Mouse (Mus musculus) cerebellum, postnatal 14 days (tissue): ENCODE measurements around the gene Ppm1h.
A peak's percentile ranks its signal among the peaks of the same experiment; 100 is the strongest.
"Not testable (repeated sequence)": the region's sequence is repeated elsewhere in the genome, so short reads cannot be mapped to it uniquely, and the experiment has no call there.

Experiments used
- DNase-seq, 2 experiments: peaks; one replicate each; pipeline ENCODE4 v3.0.0; 2021; ENCODE audit warnings: mixed read lengths in 2 of 2

The Ppm1h gene

DNA sequence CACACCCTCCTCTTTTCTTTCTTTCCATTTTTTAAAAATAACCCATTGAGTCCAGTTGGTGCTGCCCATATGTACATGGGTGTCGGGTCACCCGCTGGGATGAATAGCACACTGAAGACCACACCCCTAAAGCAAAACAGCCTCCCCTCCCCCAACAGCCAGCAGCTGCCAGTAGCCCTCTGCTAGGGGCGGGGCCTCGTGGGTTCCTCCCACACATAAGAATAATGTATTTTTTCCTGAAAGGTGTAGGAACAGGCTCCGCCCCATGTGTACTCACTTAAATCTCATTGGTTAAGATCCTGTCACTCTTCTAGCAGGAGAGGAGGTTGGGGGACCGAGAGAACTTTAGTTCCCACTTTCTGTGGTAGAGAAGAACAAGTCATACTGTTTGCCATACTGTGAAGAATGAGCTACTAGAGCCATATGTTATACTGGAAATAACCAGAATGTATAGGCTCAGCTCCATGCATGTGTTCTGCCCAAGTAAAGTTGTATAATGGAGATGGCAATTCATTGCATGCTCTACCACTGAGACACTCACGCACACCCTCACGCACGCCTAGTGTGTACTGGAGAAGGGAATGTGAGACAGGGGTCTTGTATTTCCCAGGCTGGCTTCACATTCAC lies 231.0 kb downstream of the Ppm1h start:
- DNase-seq: no peak

GRCm38 (mm10) chr10:122910798-122911225 lies 232.2 kb downstream of the Ppm1h start:
- no peak for DNase-seq

DNA sequence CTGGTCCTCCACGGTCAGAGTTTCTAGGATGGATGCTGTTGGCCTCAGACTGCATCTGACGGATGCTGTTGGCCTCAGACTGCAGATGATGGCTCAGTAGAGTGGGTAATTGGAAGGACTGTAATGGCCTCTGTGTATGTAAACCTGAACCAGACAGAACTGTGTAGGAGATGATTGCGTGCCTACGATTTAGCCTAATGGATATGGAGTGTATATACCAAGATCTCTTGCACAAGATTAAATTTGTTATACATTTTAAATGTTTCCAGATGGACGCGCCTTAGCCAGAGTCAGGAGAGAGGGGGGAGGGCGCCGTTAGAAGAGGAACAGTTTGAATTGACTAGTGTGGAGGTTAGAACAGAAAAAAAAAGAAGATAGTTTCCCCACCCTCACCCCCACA lies 233.1 kb downstream of the Ppm1h start:
- no peak for DNase-seq

DNA sequence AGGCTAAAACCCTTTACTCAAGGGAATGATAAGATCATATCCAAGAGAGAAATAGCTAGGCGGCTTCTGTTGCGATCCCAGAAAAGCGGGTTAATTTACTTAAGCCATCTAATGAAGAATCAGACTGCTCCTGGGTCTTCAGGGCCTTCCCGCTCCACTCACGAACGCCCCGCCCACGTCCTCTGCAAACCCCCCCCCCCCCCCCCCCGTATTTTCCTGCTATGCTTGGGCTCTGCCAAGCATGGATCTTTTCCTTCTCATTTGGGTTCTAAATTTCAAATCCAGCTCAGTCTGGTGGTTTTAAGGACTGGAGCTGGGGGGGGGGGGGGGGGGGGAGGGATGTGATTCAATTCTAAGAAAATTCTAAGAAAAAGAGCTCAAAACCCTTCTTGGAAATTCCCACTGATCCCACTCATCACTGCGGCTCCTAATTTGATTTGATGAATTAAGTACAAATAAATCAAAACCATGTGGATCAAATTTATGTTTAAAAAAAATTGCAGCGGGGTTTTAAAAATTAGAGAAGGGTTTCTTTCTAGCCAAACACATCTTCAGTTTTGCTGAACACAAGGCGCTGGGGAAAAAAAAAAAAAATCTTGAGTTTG lies 233.6 kb downstream of the Ppm1h start:
- DNase-seq: no peak

DNA sequence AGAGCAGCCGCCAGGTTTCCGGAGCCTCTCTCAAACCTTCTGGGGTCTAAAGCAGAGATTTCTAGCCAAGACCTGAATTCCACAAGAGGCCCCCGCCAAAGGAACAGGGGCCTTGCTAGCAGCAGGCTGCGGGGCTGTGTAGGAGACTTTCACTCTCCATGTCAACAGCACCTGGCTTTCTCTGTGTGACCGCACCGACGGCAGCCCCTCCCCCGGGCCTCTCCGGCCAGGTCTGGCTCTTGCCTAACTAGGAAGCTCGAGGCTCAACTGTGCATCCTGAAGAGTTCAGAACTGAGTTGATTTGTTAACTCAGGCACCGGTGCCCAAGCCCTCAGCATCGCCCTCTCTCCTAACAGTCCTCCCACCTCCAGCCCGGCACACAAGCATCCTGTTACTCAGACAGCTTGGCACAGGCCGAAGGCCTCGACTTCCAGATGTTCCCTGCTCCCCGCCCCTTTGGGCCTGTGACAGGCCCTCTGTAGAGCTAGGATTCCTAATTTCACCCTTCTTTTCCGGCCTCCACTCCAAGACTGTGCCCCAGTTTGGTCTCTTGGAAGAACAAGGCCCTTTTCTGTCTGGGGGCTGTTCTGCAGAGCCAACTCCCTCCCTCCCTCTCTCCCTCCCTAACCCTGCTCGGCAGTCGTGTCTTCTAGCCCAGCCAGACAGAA lies 234.3 kb downstream of the Ppm1h start:
- peak; percentile 73 to 76 for DNase-seq

DNA sequence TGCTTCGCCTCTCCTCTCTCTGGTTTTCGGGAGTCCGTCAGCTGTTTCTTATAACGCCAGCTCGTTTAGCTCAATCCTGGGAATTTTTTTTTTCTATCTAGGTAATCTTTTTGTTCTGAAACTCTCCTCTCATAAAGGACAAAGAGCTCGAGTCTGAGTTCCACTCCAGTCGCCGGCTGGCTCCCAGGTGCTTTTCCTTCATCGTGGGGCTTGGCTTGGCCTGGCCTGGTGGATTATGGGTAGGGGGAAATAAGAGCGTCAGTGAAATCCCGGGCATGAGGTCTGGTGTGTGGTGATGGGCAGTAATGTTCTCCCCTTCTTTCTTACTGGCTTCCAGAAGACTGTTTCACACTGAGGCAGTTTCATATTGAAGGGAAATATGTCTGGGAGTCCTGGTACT lies 234.8 kb downstream of the Ppm1h start:
- DNase-seq: no peak

GRCm38 (mm10) chr10:122915905-122916304 lies 237.3 kb downstream of the Ppm1h start:
- no peak for DNase-seq

- no peak for DNase-seq
Measured at GRCm38 (mm10) chr10:122917648-122918324, 239.2 kb downstream of the Ppm1h start.

GRCm38 (mm10) chr10:122918325-122918694 lies 239.7 kb downstream of the Ppm1h start:
- DNase-seq: no peak

- no peak for DNase-seq
Measured at GRCm38 (mm10) chr10:122918754-122919153, 240.2 kb downstream of the Ppm1h start.

- DNase-seq: no peak
Measured at GRCm38 (mm10) chr10:122919416-122919815, 240.9 kb downstream of the Ppm1h start.

DNA sequence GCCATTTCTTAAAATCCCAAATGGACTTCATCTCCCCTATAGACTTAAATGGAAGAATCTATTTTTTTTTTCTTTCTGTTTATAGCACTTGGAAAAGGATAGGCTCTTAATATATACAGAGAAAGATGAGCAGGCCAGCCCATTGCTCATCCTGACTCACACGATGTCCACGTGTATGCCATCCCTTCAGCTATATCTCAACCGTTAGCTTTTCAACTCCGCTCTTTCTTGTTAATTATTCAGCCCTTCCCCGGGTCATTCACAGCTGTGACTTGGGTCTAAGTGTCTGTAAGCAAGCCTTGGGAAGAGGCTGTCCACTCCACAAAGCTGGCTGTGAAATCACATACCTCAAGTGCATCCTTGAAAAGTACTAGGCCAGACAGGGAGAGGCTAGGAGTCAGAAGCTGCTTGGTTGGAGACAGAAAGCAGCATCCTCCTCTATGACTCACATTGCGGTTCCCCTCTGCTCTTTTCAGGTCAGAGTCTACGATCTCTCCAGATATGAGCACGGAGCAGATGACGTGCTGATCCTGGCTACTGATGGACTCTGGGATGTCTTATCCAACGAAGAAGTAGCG lies 241.7 kb downstream of the Ppm1h start:
- no peak for DNase-seq

- no peak for DNase-seq
Measured at GRCm38 (mm10) chr10:122922226-122922625, 243.7 kb downstream of the Ppm1h start.

- DNase-seq: not testable (repeated sequence)
Measured at GRCm38 (mm10) chr10:122924571-122924970, 246.0 kb downstream of the Ppm1h start.

DNA sequence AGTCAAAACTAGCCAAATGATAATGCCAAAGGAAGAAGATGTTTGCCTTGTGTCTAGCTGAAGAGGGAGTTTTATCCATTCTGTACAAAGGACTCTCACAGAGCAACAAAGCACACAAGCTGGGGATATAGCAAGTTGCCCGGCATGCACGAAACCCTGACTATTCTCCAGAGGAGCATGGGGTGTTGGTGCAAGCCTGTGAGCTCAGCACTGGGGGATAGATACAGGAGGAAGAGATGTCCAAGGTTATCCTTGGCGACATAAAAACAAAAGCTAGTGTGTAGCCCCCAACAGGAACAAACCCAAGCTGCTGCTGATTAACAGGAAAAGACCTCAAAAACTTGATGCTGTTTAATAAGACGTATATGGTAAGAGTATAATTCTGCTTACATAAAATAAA lies 247.7 kb downstream of the Ppm1h start:
- DNase-seq: no peak

GRCm38 (mm10) chr10:122930520-122930919 lies 252.0 kb downstream of the Ppm1h start:
- DNase-seq: no peak

DNA sequence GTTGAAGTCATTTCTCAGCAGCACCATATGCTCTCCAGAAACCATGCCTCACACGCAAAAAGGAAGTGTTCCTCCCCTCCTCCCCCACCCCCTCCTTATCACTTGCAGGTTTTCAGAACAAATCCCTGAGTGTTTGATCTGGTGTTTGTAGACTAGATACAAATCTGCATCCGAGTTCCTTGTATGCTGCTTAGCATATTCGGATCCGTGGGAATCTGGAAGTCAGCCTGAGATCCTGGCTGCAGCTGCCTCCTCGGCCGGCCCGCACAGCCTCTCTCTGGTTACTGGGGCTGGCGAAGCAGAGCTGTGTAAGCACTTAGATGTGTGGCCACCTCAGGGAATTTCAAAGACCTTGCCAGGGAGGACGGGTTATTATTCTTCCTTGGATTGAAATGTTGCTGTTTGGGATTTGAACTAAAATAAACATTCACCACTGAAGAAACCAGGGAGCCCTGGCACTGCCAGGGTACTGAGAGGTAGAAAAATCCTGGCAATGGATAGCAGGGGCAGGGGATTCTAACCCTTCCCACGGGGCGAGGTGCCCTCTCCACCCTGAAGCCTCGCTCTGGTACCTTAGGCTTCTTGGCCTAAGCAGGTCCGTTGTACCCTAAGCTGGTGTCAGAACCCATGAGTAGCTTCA lies 252.8 kb downstream of the Ppm1h start:
- DNase-seq: peak; percentile 77 to 81

DNA sequence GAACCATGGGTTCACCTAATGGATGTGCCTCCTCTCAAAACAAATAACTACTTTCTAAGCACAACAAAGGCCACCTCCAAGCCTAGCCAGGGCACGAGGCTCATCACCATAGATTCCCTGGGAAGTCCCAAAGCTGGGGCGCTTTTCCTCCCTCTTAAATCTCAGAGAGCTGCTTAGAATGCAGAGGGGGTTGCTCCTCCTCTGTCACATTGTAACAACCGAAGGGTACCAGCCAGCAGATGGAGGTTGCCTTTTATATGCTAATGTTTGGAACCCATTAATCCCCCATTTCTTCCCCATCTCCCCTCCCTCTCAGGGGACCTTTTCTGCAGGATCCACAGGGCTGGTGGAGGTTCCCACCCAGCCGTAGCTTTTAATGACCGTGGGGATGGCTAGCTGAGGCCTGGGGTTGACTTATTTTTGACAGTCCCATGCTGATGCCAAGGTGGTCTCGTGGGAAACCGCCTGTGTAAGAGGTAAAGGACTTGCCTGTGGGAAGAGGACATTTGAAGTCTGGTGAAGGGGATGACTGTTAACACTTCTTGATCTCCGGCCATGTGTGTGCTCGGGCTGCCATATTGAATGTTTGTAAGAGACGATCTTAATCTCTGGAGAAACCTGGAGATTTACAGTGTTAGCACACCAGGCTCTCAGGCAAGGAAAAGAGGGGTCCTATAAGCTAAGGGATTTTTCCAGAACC lies 253.4 kb downstream of the Ppm1h start:
- no peak for DNase-seq

- no peak for DNase-seq
Measured at GRCm38 (mm10) chr10:122933053-122933838, 254.7 kb downstream of the Ppm1h start.

GRCm38 (mm10) chr10:122935406-122935805 lies 256.8 kb downstream of the Ppm1h start:
- not testable (repeated sequence) for DNase-seq

DNA sequence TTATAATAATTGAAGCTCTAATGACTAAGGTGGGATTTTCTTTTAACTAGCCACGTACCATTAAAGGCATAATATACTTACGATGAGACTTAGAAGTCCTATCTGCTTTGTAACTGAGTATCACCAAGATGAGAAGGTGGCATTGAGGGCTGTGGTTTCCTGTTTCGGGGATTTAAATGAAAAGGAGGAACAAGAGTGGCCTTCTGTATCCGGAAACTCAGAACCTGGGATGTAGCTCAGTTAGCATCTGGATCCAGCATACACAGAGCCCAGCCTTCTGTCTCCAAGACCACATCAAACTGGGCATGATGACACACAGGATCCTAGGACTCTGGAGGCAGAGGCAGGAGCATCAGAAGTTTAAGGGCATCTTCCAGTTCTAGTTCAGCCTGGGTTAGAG lies 258.8 kb downstream of the Ppm1h start:
- not testable (repeated sequence) for DNase-seq
